Mouse (Mus musculus): Measurements from ENCODE around the gene 2610528A11Rik. TPM values are rescaled to one million over a fixed set of nuclear protein-coding genes. Genes with fewer than 3 reads are reported as not detected.

Gene 2610528A11Rik
- polyA plus RNA-seq, 1 experiment from 2014 or later = 11.8 TPM

- H3K4me3 ChIP-seq (replicated peaks; ENCODE audit: low read length) = no peak within 1 kb of the TSS
- 74% methylated on average over 5 of the region's 5 CpGs for WGBS
- no peak within 1 kb of the TSS for H3K27ac ChIP-seq (ENCODE audit: low read length)
- H3K9ac ChIP-seq (ENCODE audit: low read length) = no peak within 1 kb of the TSS
- no peaks in the 10 kb centered on the region for H3K27me3 ChIP-seq (ENCODE audit: control insufficient read depth, insufficient read depth, low read length)
- H3K4me1 ChIP-seq (ENCODE audit: control insufficient read depth, insufficient read depth, low read length) = no peaks in the 10 kb centered on the region
- ATAC-seq (ENCODE audit: insufficient read depth, low FRiP score) = no peak
- H3K9me3 ChIP-seq (replicated peaks; ENCODE audit: control insufficient read depth, low read length) = no peaks in the 10 kb centered on the region
- H3K4me2 ChIP-seq (ENCODE audit: low read depth, low read length) = no peak within 1 kb of the TSS
- no peaks in the 10 kb centered on the region for H3K36me3 ChIP-seq (ENCODE audit: control insufficient read depth, insufficient read depth, low read length)
Measured at GRCm38 (mm10) chr14:37067629-37068028, 46.2 kb downstream of the 2610528A11Rik start, which contains the start of gene Lrit2. TSS of gene Lrit2 (plus strand) at chr14:37067929.

GRCm38 (mm10) chr14:37066636-37067035 is 47.2 kb downstream of the 2610528A11Rik start:
- no peaks in the 10 kb centered on the region for H3K27me3 ChIP-seq (ENCODE audit: control insufficient read depth, insufficient read depth, low read length)
- no peak overlapping the region for H3K4me3 ChIP-seq (replicated peaks; ENCODE audit: low read length)

GRCm38 (mm10) chr14:37064849-37065248 is 49.0 kb downstream of the 2610528A11Rik start:
- no peaks in the 10 kb centered on the region for H3K36me3 ChIP-seq (ENCODE audit: control insufficient read depth, insufficient read depth, low read length)
- no peak overlapping the region for H3K4me2 ChIP-seq (ENCODE audit: low read depth, low read length)
- no peaks in the 10 kb centered on the region for H3K4me1 ChIP-seq (ENCODE audit: control insufficient read depth, insufficient read depth, low read length)
- no peak overlapping the region for H3K4me3 ChIP-seq (replicated peaks; ENCODE audit: low read length)
- no peaks in the 10 kb centered on the region for H3K27me3 ChIP-seq (ENCODE audit: control insufficient read depth, insufficient read depth, low read length)
- H3K9me3 ChIP-seq (replicated peaks; ENCODE audit: control insufficient read depth, low read length) = no peaks in the 10 kb centered on the region
- WGBS = 55% methylated on average over 2 of the region's 2 CpGs
- ATAC-seq (ENCODE audit: insufficient read depth, low FRiP score) = no peak
- no peak overlapping the region for H3K9ac ChIP-seq (ENCODE audit: low read length)
- no peak overlapping the region for H3K27ac ChIP-seq (ENCODE audit: low read length)

More at GRCm38 (mm10) chr14:37066636-37067035, 47.2 kb downstream of the 2610528A11Rik start:
- H3K4me1 ChIP-seq (ENCODE audit: control insufficient read depth, insufficient read depth, low read length) = no peaks in the 10 kb centered on the region
- no peak overlapping the region for H3K9ac ChIP-seq (ENCODE audit: low read length)
- WGBS = 46% methylated on average over 2 of the region's 2 CpGs
- H3K4me2 ChIP-seq (ENCODE audit: low read depth, low read length) = no peak overlapping the region
- no peak overlapping the region for H3K27ac ChIP-seq (ENCODE audit: low read length)
- no peaks in the 10 kb centered on the region for H3K36me3 ChIP-seq (ENCODE audit: control insufficient read depth, insufficient read depth, low read length)
- ATAC-seq (ENCODE audit: insufficient read depth, low FRiP score) = no peak
- H3K9me3 ChIP-seq (replicated peaks; ENCODE audit: control insufficient read depth, low read length) = no peaks in the 10 kb centered on the region

Other genes starting within 250 kb of the 2610528A11Rik start
- gene Ccser2, start 145.2 kb downstream of the 2610528A11Rik start, polyA plus RNA-seq (2015; fragmentation: Nextera tagmentation; extraction: Ambion mirVana) = 26.0 and 28.9 TPM in 2 replicates
- gene Rgr, start 65.1 kb downstream of the 2610528A11Rik start, polyA plus RNA-seq (2015; fragmentation: Nextera tagmentation; extraction: Ambion mirVana) = not detected in 2 replicates
- gene Lrit1, start 59.2 kb downstream of the 2610528A11Rik start, polyA plus RNA-seq (2015; fragmentation: Nextera tagmentation; extraction: Ambion mirVana) = not detected in 2 replicates
- gene Lrit2, start 46.1 kb downstream of the 2610528A11Rik start, polyA plus RNA-seq (2015; fragmentation: Nextera tagmentation; extraction: Ambion mirVana) = not detected in 2 replicates
- 0.27 and 0.32 TPM in 2 replicates for gene Cdhr1, start 15.7 kb downstream of the 2610528A11Rik start, polyA plus RNA-seq (2015; fragmentation: Nextera tagmentation; extraction: Ambion mirVana)
- 242 and 244 TPM in 2 replicates for gene Ghitm, start 21.2 kb upstream of the 2610528A11Rik start, polyA plus RNA-seq (2015; fragmentation: Nextera tagmentation; extraction: Ambion mirVana)

Measured in stomach, embryonic 16.5 days (tissue).